Mouse (Mus musculus): ENCODE data around the gene Ezr. TPM values are rescaled to one million over a fixed set of nuclear protein-coding genes. Genes with fewer than 3 reads are reported as not detected.
"Not testable (repeated sequence)": the region's sequence is repeated elsewhere in the genome, so short reads cannot be mapped to it uniquely, and the experiment has no call there.

Ezr gene
- total RNA-seq, 1 experiment from 2014 or later = 130 TPM

GRCm38 (mm10) chr17:6703381-6704270 lies 79.0 kb downstream of the Ezr start:
- ATAC-seq (replicated peaks in 1 of 2; ENCODE audit: insufficient read depth in 1 of 2, low FRiP score in 2 of 2, low TSS enrichment in 1 of 2, low read depth in 1 of 2, poor library complexity in 2 of 2, severe bottlenecking in 2 of 2) = not testable (repeated sequence)

DNA sequence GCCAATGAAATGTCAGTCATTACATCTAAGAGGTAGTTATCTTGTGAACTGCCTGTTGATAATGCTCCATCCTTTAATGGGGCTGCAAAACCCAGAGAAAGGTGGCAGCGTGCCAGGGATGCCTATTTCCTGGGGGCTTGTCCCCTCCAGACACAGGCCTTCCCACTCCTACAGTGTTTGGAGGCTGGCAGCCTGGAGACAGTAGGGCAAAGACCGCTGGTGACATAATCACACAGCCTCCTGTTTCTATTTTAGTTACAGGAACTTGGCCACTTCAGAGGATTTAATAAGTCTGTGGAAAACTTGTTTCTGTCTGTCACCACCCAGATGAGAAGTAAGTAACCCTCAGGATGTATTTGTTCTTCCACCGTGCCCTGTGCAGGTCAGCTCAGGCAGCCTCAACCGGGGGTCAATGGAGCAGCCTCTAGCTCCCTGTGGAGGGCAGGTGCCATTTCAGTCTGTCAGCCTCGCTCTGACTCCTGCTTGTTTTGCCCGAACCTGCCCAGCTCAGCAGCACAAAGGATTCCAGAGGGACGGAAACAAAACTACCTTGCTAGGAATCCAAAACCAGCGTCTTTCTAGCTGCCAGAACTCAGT lies 79.9 kb downstream of the Ezr start:
- peak in 1 of 2 experiments; percentile 17; a peak in 1 of 4 replicates for ATAC-seq (replicated peaks in 1 of 2; ENCODE audit: insufficient read depth in 1 of 2, low FRiP score in 2 of 2, low TSS enrichment in 1 of 2, low read depth in 1 of 2, poor library complexity in 2 of 2, severe bottlenecking in 2 of 2)

DNA sequence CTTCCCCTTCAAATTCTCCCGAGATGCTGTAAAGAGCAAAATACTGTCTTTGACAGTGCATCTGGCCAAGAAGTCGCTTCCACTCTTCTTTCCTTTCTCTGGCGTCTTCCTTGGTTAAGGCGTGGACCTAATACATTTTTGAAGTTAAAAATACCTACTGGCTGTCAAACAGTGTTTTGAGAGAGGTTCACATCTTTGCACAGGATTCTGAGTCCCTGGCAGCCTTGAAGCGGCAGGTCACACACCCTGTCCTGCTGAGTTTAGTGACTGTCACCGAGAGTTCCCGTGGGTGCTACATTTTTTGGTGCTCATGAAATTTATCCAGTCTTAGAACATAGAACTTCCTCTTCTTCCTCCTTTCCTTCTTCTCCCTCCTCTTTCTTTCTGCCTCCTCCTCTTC lies 82.5 kb downstream of the Ezr start:
- ATAC-seq (replicated peaks in 1 of 2; ENCODE audit: insufficient read depth in 1 of 2, low FRiP score in 2 of 2, low TSS enrichment in 1 of 2, low read depth in 1 of 2, poor library complexity in 2 of 2, severe bottlenecking in 2 of 2) = not testable (repeated sequence)

DNA sequence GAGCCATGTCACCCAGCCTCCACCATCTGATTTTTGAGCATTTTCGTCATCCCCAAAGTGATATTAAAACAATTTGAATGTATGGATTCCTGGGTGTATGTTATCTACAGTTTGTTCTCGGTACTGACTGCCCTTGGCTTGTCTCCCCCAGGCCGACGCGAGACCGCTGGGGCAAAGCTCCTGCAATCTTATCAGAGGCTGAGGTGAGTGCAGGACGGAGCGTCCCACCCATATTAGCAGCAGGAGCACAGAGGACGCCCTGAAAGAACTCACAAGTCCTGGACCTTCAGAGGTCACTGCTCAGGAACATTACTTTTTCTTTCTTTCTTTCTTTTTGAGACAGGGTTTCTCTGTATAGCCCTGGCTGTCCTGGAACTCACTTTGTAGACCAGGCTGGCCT lies 83.1 kb downstream of the Ezr start:
- not testable (repeated sequence) for ATAC-seq (replicated peaks in 1 of 2; ENCODE audit: insufficient read depth in 1 of 2, low FRiP score in 2 of 2, low TSS enrichment in 1 of 2, low read depth in 1 of 2, poor library complexity in 2 of 2, severe bottlenecking in 2 of 2)

DNA sequence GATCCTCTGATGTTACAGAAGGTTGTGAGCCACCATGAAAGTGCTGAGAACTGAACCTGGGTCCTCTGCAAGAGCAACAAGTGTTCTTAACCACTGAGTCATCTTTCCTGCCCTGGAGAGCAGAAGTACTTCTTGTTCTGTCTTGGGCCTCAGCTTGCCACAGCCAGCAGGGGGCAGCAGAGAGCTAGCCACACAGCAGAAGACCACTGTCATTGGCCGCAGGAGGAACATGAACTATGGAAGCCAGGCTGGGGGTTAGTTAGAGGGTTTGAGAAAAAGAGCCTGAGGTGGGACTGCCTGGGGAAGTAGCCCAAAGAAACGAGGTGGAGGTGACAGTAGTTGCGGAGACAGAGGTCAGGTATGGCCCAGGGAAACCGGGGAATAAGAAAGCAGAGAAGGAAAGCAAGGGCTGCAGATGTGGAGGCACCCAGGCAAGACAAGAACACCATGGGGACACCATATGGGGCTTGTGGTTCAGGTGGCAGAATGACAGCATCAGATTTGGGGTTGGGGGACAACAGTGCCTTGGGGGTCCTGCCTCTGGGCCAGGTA lies 85.3 kb downstream of the Ezr start:
- ATAC-seq (replicated peaks in 1 of 2; ENCODE audit: insufficient read depth in 1 of 2, low FRiP score in 2 of 2, low TSS enrichment in 1 of 2, low read depth in 1 of 2, poor library complexity in 2 of 2, severe bottlenecking in 2 of 2) = peak; percentile 87 to 93

GRCm38 (mm10) chr17:6696521-6696920 lies 86.1 kb downstream of the Ezr start:
- not testable (repeated sequence) for ATAC-seq (replicated peaks in 1 of 2; ENCODE audit: insufficient read depth in 1 of 2, low FRiP score in 2 of 2, low TSS enrichment in 1 of 2, low read depth in 1 of 2, poor library complexity in 2 of 2, severe bottlenecking in 2 of 2)

DNA sequence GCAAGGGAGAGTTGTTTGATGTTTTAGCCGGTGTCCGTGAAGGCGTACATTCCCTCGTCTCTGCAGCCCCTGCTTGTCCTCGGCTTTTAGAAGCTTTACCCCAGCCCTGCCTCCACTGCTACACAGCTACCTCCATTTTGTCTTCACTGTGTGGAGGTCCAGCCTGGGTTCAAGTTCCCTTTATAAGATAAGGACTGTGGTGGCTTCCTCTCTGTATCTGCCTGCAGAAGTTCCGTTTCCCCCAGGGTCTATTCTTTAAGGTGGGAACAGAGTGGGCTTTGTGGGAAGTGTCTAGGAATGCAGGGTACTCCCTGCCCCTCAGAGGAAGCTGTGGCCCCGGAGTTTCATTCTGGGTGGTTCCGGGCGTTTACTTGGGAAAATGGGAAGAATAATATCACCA lies 86.9 kb downstream of the Ezr start:
- not testable (repeated sequence) for ATAC-seq (replicated peaks in 1 of 2; ENCODE audit: insufficient read depth in 1 of 2, low FRiP score in 2 of 2, low TSS enrichment in 1 of 2, low read depth in 1 of 2, poor library complexity in 2 of 2, severe bottlenecking in 2 of 2)

DNA sequence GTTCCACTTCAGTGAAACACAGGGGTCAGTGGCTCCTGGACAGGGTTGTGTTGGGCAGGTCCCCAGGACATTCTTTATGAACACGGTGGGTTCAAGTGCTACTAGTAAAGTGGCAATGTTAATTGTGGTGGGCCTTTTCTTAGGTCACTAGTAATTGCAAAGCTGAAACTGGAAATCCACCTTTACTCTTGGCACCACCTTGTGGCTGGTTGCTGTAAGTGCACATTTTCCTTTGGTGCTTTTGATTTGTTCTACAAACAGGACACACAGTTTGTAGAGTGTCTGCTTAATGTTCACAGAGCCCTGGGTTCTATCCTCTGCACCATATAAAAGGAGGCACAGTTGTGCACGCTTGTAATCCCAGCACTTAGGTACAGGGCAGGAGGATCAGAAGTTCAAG lies 91.0 kb downstream of the Ezr start:
- ATAC-seq (replicated peaks in 1 of 2; ENCODE audit: insufficient read depth in 1 of 2, low FRiP score in 2 of 2, low TSS enrichment in 1 of 2, low read depth in 1 of 2, poor library complexity in 2 of 2, severe bottlenecking in 2 of 2) = peak; percentile 51 to 74; a peak in 3 of 4 replicates

DNA sequence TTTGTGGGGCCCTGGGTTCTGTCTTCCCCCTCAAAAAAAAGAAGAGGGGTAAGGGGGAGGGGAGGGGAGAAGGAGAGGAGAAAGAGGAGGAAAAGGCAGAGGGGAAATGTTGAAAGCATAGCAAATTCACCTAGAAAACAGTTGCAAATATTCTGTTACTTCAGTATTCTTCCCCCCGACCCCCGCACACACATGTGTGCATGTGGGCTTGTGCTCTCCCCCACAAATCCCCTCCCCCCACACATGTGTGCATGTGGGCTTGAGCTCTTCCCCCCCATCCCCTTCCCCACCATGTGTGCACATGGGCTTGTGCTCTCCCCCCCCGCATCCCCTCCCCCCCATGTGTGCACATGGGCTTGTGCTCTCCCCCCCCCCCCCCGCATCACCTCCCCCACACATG lies 93.2 kb downstream of the Ezr start:
- not testable (repeated sequence) for ATAC-seq (replicated peaks in 1 of 2; ENCODE audit: insufficient read depth in 1 of 2, low FRiP score in 2 of 2, low TSS enrichment in 1 of 2, low read depth in 1 of 2, poor library complexity in 2 of 2, severe bottlenecking in 2 of 2)

Other genes starting within 250 kb of the Ezr start
- 4.4 and 15.1 TPM in 2 replicates for gene Dynlt1c, start 181.1 kb downstream of the Ezr start, total RNA-seq (2017)
- gene Dynlt1f, start 126.9 kb downstream of the Ezr start, total RNA-seq (2017) = 104 and 120 TPM in 2 replicates
- 0.81 and 0.89 TPM in 2 replicates for gene Sytl3, start 123.7 kb downstream of the Ezr start, total RNA-seq (2017)
- 43.9 and 48.7 TPM in 2 replicates for gene Rsph3b, start 165.9 kb upstream of the Ezr start, total RNA-seq (2017)
- 53.8 and 57.4 TPM in 2 replicates for gene Tagap1, start 178.4 kb upstream of the Ezr start, total RNA-seq (2017)
- gene Rnaset2b, start 187.8 kb upstream of the Ezr start, total RNA-seq (2017) = 439 and 500 TPM in 2 replicates
- gene Gm49721, start 196.1 kb upstream of the Ezr start, total RNA-seq (2017) = not detected in 2 replicates
- gene Gm1604a, start 242.8 kb upstream of the Ezr start, total RNA-seq (2017) = not detected in 2 replicates

Measured in hematopoietic stem cell, adult 5-6 weeks (primary cell).